Mouse (Mus musculus): ENCODE results near the gene Vmp1. TPM values are rescaled to one million over a fixed set of nuclear protein-coding genes. Genes with fewer than 3 reads are reported as not detected.

Gene Vmp1
- total and polyA plus RNA-seq, 3 experiments: 80.9 to 209 (median 167) TPM

GRCm38 (mm10) chr11:86578809-86579730, 104.6 kb downstream of the Vmp1 start (continued):
- TF ChIP-seq TCF12 (IDR thresholded peaks at IDR 0.05; ENCODE audit: low read depth, low read length) (peak; percentile 59; the same call in 1 of the 2 replicates), ZMIZ1 (IDR thresholded peaks at IDR 0.05; ENCODE audit: low read depth, low read length) (peak; percentile 74), JUND (conservative IDR thresholded peaks at IDR 0.05; ENCODE audit: low read depth, low read length) (0 out of 2 replicates have a peak, but pooled peaks have one; percentile 33), GABPA (IDR thresholded peaks at IDR 0.05; ENCODE audit: insufficient replicate concordance, low read depth, low read length) (no peak), POLR2A (IDR thresholded peaks at IDR 0.05; ENCODE audit: low read depth, low read length) (peak; percentile 43; the same call in 1 of the 2 replicates), USF1 (IDR thresholded peaks at IDR 0.05; ENCODE audit: low read depth, low read length) (no peak), MEF2A (IDR thresholded peaks at IDR 0.05; ENCODE audit: borderline replicate concordance, low read depth, low read length) (peak; percentile 65), IRF4 (IDR thresholded peaks at IDR 0.05; ENCODE audit: low read depth, low read length) (peak; percentile 62; the same call in 1 of the 2 replicates), HCFC1 (IDR thresholded peaks at IDR 0.05; ENCODE audit: low read depth, low read length) (peak; percentile 43; the same call in 1 of the 2 replicates), MAX (IDR thresholded peaks at IDR 0.05; ENCODE audit: low read length) (peak; percentile 31; the same call in 1 of the 2 replicates), SIN3A (IDR thresholded peaks at IDR 0.05; ENCODE audit: low read length) (peak; percentile 87), KAT2A (IDR thresholded peaks at IDR 0.05; ENCODE audit: insufficient replicate concordance, low read length) (no peak), TBP (conservative IDR thresholded peaks at IDR 0.05; ENCODE audit: low read depth, low read length) (0 out of 2 replicates have a peak, but pooled peaks have one; percentile 46), BHLHE40 (IDR thresholded peaks at IDR 0.05; ENCODE audit: low read depth, low read length) (no peak; the same call in 1 of the 2 replicates), ETS1 (conservative IDR thresholded peaks at IDR 0.05; ENCODE audit: low read depth, low read length) (no peak; the same call in 1 of the 2 replicates), EP300 (IDR thresholded peaks at IDR 0.05; ENCODE audit: low read length) (peak; percentile 48; the same call in 1 of the 2 replicates), JUN (IDR thresholded peaks at IDR 0.05; ENCODE audit: insufficient read depth, low read depth, low read length) (no peak)

GRCm38 (mm10) chr11:86578106-86578808, 105.4 kb downstream of the Vmp1 start:
- H3K36me3 ChIP-seq (replicated peaks in 1 of 2; ENCODE audit: control insufficient read depth in 1 of 2, insufficient read depth in 1 of 2, low read length in 1 of 2): no peaks in the 10 kb centered on the region
- peak overlapping the region; percentile 99 for H3K9ac ChIP-seq (ENCODE audit: insufficient read depth, low read depth)
- in situ Hi-C loops (cut with MboI; ENCODE audit: low pct_ligation_motif_present, low pct_unique_long_range_greater_than_20kb, low sequenced_read_pairs) (loop anchor here (5.0 to 10.0 kb wide), 2 partner anchors 74 to 427 kb away; no protein-coding TSS in a partner anchor), dilution Hi-C loops (cut with MboI; ENCODE audit: extremely low pct_ligation_motif_present, extremely low pct_unique_long_range_greater_than_20kb, low sequenced_read_pairs) (no loop called here)
- no peak for DNase-seq (ENCODE audit: extremely low read depth)
- no peaks in the 10 kb centered on the region for H3K9me3 ChIP-seq (replicated peaks; ENCODE audit: low read length)
- H3K27me3 ChIP-seq (replicated peaks): no peaks in the 10 kb centered on the region
- H3K27ac ChIP-seq (ENCODE audit: insufficient read depth, low read depth): peak overlapping the region; percentile 93
- peak overlapping the region; percentile 86 for H3K4me2 ChIP-seq (ENCODE audit: insufficient read depth, low read depth, poor library complexity, severe bottlenecking)
- H3K4me3 ChIP-seq (replicated peaks in 1 of 3; ENCODE audit: low read depth in 2 of 3, low read length in 2 of 3, poor library complexity in 1 of 3): peak overlapping the region in 2 of 3 experiments; percentile 7 to 30
- no peaks in the 10 kb centered on the region; the same call in 1 of the 2 replicates for H3K79me2 ChIP-seq (replicated peaks; ENCODE audit: control insufficient read depth, extremely low read depth, insufficient read depth, poor library complexity, severe bottlenecking)
- H3K4me1 ChIP-seq (ENCODE audit: control insufficient read depth in 1 of 2, insufficient read depth in 2 of 2): peaks cover 42 to 93% of the 10 kb centered on the region in 2 experiments
- no peak for TF ChIP-seq RAD21 (IDR thresholded peaks at IDR 0.05; ENCODE audit: low read depth, low read length)
- TF ChIP-seq E2F4 (IDR thresholded peaks at IDR 0.05; ENCODE audit: insufficient replicate concordance, low read depth, low read length): no peak
- TF ChIP-seq HCFC1 (IDR thresholded peaks at IDR 0.05; ENCODE audit: low read depth, low read length): no peak
- no peak for TF ChIP-seq MAFK (IDR thresholded peaks at IDR 0.05; ENCODE audit: insufficient replicate concordance, low read length)
- TF ChIP-seq NRF1 (IDR thresholded peaks at IDR 0.05; ENCODE audit: low read depth, low read length): no peak
- TF ChIP-seq ELF1 (IDR thresholded peaks at IDR 0.05; ENCODE audit: low read depth, low read length): no peak
- TF ChIP-seq ZC3H11A (IDR thresholded peaks at IDR 0.05; ENCODE audit: low read depth, low read length): no peak
- TF ChIP-seq USF1 (IDR thresholded peaks at IDR 0.05; ENCODE audit: low read depth, low read length): no peak
- no peak for TF ChIP-seq NELFE (IDR thresholded peaks at IDR 0.05; ENCODE audit: low read depth, low read length)
- TF ChIP-seq ZNF384 (IDR thresholded peaks at IDR 0.05; ENCODE audit: low read depth, low read length): peak; percentile 85
- TF ChIP-seq MYC (IDR thresholded peaks at IDR 0.05; ENCODE audit: low read depth, low read length): no peak
- TF ChIP-seq JUN (IDR thresholded peaks at IDR 0.05; ENCODE audit: insufficient read depth, low read depth, low read length): no peak
- no peak for TF ChIP-seq JUND (conservative IDR thresholded peaks at IDR 0.05; ENCODE audit: low read depth, low read length)
- no peak; the same call in none of the 2 replicates for TF ChIP-seq CHD1 (IDR thresholded peaks at IDR 0.05; ENCODE audit: low read depth, low read length)
- TF ChIP-seq CHD2 (IDR thresholded peaks at IDR 0.05; ENCODE audit: low read length): no peak
- TF ChIP-seq ZKSCAN1 (IDR thresholded peaks at IDR 0.05; ENCODE audit: borderline replicate concordance, low read depth, low read length): no peak
- no peak for TF ChIP-seq TBP (conservative IDR thresholded peaks at IDR 0.05; ENCODE audit: low read depth, low read length)
- no peak for TF ChIP-seq ETS1 (conservative IDR thresholded peaks at IDR 0.05; ENCODE audit: low read depth, low read length)
- TF ChIP-seq BHLHE40 (IDR thresholded peaks at IDR 0.05; ENCODE audit: low read depth, low read length): 0 out of 2 replicates have a peak, but pooled peaks have one; percentile 26
- no peak for TF ChIP-seq SIN3A (IDR thresholded peaks at IDR 0.05; ENCODE audit: low read length)
- TF ChIP-seq USF2 (conservative IDR thresholded peaks at IDR 0.05; ENCODE audit: low read depth, low read length): no peak
- peak; percentile 16; the same call in 1 of the 2 replicates for TF ChIP-seq POLR2A (IDR thresholded peaks at IDR 0.05; ENCODE audit: low read depth, low read length)

Measured in CH12.LX (cell line).